Mouse (Mus musculus): ENCODE measurements around the gene Ano6.
A peak's percentile ranks its signal among the peaks of the same experiment; 100 is the strongest.

The Ano6 gene

DNA sequence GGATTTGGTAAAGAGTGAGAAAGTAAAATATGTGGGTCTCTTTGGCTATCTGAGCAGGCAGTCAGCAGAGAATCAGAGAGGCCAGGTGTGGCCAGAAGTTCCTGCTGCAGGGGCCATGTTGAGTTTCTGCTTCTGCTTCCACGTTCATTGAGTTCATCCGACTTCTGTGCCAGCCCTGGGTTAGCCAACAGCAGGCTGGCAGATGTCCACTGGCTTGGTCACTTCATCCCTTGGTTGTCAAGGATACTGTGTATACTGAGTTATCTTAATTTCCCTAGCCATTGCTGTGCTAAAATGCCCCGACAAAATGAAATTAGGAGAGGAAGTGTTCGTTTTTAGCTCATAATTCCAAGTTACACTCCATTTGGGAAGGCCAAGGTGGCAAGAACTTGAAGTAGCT lies 21.1 kb upstream of the Ano6 start:
- DNase-seq = no peak

DNA sequence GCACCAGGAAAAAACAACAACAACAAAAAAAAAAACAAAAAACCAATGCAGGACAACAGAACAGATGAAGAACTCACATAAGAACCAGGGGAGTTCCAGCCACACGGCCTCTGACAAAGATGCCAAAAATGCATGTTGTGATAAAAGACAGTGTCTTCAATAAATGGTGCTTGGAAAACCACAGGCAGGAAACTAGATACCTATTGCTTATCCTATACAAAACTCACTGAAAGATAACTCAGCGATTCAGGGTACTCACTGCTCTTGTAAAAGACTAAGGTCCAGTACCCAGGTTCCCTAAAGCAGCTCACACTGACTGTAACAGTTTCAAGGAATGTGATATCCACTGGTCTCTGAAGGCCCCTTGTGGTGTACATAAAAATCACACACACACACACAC lies 20.3 kb upstream of the Ano6 start:
- no peak for DNase-seq

GRCm38 (mm10) chr15:95772374-95772773 lies 18.3 kb upstream of the Ano6 start:
- no peak for DNase-seq

DNA sequence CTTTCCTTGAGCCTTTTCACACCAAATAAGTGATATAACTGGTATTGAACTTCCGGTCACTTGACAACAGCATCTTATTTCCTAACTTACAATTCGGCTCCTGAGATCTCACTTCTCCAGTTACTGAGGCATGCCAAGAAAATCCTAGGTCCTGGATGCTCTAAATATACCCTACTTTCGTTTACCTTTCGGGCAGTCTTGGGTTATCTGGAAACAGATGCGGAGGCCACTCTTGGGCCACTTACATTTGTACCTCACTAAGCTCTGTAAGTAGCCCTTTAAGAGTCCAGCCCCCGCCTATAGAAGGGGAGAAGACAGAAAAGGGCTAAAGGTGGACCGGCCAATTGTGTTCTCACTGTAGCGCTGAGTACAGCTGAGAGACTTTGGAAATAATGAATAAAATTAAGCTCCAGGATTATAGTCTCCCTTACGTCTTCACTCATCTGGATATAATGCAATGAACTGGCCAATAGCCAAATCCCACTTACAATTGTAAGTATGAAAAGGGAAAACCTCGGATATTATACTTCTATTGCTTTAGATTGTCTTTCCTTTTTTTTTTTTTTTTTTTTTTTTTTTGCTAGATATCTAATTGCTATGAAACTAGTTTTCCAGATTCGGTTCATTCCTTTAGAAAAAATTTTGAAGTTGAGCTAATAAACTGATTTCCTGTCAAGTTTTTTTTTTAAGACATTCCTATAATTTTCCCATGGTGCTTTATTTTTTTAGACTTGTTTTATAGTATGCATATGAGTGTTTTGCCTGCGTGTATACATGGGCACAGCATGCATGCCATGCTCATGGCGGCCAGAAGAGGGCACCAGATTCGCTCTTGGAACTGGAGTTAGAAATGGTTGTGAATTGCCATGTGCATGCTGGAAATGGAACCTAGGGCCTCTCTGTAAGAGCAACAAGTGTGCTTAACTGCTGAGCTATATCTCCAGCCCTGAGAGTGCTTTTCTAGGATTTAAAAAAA lies 17.5 kb upstream of the Ano6 start:
- DNase-seq = peak; percentile 84

GRCm38 (mm10) chr15:95774197-95774596 lies 16.4 kb upstream of the Ano6 start:
- no peak for DNase-seq

GRCm38 (mm10) chr15:95774674-95775414 lies 15.8 kb upstream of the Ano6 start:
- DNase-seq = no peak

- DNase-seq = no peak
These were observed 12.9 kb upstream of the Ano6 start for GRCm38 (mm10) chr15:95777743-95778142.

DNA sequence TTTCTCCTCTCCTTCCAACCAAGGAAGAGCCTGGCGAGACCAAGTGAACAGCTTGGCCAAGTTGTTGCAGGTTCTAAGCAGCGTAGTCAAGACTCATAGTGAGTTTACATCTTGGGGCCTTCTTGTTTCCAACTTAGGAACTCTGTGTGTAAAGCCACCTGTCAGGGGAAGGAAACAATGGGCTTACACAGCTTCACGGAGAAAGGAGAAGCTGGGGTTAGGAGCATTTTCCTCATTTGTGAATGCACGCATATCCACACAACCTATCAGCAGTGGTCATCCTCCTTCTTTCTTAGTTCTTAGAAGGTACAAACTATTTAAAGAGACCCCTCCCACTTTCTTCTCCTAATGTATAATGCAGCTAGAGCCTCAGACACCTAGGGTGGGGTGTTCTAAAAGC lies 11.9 kb upstream of the Ano6 start:
- no peak for DNase-seq

DNA sequence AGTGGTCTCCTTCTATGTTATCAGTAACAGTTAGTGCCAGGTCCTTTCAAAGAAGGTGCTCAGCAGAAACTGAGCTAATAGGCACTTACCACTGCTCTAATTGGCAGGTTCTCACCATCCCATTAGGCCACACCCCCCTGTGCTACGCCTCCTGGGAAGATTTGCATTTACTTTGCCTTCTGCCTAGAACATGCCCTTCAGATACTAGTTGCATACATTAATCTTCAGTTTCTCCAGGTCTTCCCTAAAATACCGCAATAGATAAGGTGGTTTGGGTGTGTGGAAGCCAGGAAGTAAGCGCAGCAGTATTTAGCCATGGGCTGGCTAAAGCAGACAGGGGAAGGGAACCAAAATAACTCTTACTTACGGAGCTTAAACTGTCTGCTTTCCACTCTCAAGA lies 4.0 kb upstream of the Ano6 start:
- no peak for DNase-seq

DNA sequence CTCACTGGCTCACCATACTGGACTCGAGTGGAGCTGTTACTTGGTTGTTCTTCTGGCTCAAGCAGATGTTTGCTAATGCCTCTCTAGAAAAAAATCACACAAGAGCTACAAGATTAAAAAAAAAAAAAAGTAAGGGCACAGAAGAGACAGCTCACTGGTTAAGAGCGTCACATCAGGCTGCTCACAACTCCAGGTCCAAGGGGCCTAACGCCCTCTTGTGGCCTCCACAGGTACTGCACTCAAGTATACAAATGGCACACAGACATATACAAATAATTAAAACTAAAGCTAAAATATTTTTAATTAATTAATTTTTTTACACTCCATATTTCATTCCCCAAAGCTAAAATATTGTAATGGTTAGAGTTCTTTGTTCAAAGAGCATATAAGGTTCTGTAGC lies 3.1 kb upstream of the Ano6 start:
- DNase-seq = no peak

DNA sequence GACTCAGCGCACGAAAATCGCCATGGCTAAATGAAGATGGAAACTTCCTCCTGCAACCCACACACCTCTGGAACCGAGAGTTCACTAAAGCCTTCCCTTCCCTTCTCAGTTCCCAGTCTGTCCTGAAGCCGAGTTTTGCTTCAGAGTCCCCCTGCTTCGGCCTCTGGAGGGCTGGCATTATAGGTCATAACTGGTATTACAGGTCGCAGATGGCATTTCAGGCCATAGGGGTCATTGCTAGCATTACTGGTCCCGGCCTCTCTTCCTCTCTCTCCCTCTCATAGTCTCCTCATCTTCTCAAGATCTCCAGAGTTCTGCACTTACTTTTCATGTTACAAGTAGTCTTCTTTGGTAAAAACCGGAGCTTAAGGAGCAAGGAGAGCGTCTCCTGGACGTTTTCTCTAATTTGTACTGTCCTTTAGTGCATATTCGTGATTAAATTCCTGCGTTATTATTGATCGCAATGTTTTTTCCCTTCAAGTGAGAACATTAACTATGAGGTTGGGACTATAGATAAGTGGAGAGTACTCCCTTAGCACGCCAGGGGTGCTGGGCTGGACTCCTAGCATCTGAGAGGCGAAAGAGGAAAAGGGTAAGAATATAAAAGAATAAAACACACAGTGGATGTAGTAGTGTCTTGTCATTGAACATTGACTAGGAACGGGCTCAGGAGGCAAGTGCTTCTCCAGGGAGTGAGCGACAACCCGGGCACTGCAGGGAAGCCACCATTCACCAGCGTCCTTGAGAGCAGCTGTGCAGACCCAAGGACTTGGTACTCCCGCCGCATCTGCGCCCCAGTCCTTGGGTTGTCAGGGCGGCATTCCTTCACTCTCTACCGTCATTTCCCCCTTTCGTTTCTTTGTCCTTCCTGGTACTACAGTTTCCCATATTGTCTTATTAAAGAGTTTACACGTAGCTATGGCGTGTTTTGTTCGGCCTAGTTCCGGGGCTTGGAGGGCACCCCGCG lies 798 bp upstream of the Ano6 start:
- no peak for DNase-seq

DNA sequence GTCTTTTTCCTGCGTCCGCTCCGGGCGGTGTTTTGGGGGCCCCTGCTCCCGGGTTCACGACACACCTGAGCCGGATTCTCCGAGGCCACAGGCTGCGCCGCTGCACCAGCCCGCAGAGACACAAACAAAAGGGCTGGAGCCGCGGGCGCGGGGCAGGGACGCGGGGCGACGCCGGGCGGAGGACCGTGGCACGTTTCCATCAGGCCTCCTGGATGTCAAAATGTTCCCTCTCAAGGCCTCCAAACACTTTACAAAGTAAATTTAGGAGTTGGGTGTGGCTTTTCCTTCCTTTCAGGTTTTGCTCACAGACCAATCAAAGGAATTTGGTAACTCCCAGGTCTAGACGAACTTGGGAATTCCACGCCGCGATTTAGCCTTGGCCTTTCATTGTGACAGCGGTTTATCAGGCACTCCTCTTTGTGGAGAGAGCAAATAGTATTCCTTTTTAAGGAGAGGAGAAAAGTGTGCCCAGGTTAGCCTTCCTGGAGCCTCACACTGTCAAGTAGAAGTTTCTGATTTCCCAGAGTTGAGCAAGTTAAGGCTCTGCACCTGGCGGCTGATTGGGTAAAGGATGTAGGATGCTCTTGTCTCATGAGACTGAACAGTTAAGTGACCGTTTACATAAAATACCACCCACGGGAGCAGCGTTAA lies 623 bp downstream of the Ano6 start:
- no peak for DNase-seq

DNA sequence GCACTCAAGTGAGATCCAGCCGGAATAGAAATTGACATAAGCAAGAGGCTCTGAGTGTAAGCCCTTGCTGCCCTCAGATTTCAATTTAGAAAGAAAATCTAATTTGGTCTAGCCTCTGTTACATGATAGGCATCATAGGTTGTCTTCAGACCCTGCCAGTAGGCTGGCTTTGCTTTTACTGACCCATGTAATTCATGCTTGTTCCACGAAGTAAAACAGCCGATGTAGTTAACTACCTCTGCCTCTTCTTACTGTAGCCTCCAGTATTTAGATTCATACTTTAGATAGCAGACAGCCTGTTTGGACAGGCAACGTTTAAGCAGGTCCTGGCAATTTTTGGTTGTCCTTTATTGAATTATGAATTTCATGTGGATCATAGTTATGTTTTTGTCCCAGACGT lies 1.2 kb downstream of the Ano6 start:
- no peak for DNase-seq

GRCm38 (mm10) chr15:95792261-95793260 lies 1.9 kb downstream of the Ano6 start:
- DNase-seq = no peak

GRCm38 (mm10) chr15:95793748-95794491 lies 3.3 kb downstream of the Ano6 start:
- no peak for DNase-seq

GRCm38 (mm10) chr15:95794611-95795565 lies 4.2 kb downstream of the Ano6 start:
- DNase-seq = no peak

DNA sequence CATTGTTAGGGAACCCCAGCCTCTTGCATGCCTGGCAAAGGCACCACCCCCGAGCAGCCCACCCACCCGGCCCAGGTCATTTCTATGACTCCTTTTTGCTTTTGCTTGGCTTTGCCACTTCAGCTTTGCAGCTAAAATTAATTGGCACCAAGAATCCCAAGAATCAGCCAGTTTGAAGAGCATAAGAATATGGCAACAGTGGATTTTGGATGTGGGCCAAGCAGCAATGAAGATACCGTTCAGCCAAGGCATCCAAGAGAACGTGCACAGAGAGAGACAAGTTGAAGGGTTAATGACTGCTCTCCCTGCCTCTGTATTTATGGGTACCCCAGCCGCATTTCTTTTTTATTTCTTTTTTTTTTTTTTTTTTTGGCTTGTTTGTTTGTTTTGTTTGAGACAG lies 5.4 kb downstream of the Ano6 start:
- DNase-seq = no peak

GRCm38 (mm10) chr15:95797144-95797983 lies 6.7 kb downstream of the Ano6 start:
- DNase-seq = no peak

All from kidney, adult 18-20 months (tissue).